Mouse (Mus musculus) small intestine, adult 2 months (tissue): ENCODE results near the gene Serp1.

ENCODE experiments used
- CTCF ChIP-seq: fragments of 200-500 bp; IDR thresholded peaks from 2 replicates; pipeline ENCODE4 v1.5.1; 2012; ENCODE audit warnings: low read depth, mild to moderate bottlenecking, control low read depth, inconsistent platforms, low read length, moderate library complexity, mixed read lengths; ENCODE audit not compliant: insufficient replicate concordance, insufficient read length; ENCODE audit errors: extremely low read depth
- POLR2A ChIP-seq: fragments of 200-500 bp; IDR thresholded peaks from 2 replicates; pipeline ENCODE4 v1.6.1; 2012; ENCODE audit warnings: low read depth, mild to moderate bottlenecking, control low read depth, inconsistent platforms, low read length, moderate library complexity

DNA sequence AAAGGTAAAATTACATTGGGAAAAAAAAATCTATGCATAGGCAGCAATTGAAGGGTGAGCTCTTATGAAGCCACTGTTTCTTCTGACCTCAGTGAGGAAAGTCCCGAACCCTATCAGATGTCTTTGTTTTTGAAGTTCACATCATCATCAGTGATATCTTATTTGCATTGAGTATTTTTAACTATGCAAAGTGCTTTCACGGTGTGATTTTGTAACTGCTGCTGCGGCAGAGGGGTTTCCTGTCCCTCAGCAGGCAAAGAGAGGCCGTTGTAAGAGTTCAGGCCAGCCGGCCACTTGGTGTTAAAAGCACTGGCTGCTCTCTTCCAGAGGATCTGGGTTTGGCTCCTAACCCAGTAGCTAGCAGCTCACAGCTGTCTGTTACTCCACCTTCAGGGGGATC, 8.4 kb downstream of the Serp1 start:
- TF ChIP-seq POLR2A: no peak
- TF ChIP-seq CTCF: no peak
